Mouse (Mus musculus): ENCODE data around the gene 4930572O03Rik. TPM values are rescaled to one million over a fixed set of nuclear protein-coding genes. Genes with fewer than 3 reads are reported as not detected.
"Not testable (repeated sequence)": the region's sequence is repeated elsewhere in the genome, so short reads cannot be mapped to it uniquely, and the experiment has no call there.

The 4930572O03Rik gene
- polyA plus RNA-seq, 1 experiment from 2014 or later = not detected

DNA sequence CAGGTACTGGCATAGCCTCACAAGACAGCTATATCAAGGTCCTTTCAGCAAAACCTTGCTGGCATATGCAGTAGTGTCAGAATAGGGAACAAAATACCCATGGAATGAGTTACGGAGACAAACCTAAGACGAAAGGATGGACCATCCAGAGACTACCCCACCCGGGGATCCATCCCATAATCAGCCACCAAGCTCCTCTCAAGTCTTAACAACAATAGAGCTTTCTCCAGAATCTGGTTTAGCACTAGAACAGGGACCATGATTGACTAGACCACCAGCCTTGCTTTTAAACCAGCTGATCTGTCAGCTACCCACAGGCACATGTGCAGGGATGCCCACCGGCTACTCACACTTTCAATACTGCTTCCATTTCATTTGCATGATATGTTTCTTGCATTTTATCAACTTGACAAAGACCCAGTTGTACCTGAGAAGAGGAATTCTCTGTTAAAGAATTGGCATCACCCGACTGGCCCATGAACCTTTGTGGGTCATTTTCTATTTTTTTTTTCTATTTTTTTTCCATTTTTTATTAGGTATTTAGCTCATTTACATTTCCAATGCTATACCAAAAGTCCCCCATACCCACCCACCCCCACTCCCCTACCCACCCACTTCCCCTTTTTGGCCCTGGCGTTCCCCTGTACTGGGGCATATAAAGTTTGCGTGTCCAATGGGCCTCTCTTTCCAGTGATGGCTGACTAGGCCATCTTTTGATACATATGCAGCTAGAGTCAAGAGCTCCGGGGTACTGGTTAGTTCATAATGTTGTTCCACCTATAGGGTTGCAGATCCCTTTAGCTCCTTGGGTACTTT is 17.8 kb upstream of the 4930572O03Rik start:
- H3K9me3 ChIP-seq (replicated peaks) = peaks cover 14% of the 10 kb centered on the region
- H3K27ac ChIP-seq; H3K4me3 ChIP-seq (replicated peaks); H3K27me3 ChIP-seq; H3K36me3 ChIP-seq; H3K9ac ChIP-seq; H3K4me1 ChIP-seq; H3K4me2 ChIP-seq: not testable (repeated sequence)
- 92% methylated on average over 5 of the region's 8 CpGs for whole genome bisulfite sequencing
- peak; percentile 71 for ATAC-seq (replicated peaks; ENCODE audit: low FRiP score)

- not testable (repeated sequence) for ATAC-seq (replicated peaks; ENCODE audit: low FRiP score); H3K27me3 ChIP-seq; H3K36me3 ChIP-seq; H3K4me2 ChIP-seq; H3K27ac ChIP-seq; H3K4me3 ChIP-seq (replicated peaks); H3K4me1 ChIP-seq; H3K9ac ChIP-seq
- WGBS = 78% methylated on average over 2 of the region's 2 CpGs
- H3K9me3 ChIP-seq (replicated peaks) = peaks cover 11% of the 10 kb centered on the region
These were observed 17.1 kb upstream of the 4930572O03Rik start for GRCm38 (mm10) chr5:15673989-15674388.

DNA sequence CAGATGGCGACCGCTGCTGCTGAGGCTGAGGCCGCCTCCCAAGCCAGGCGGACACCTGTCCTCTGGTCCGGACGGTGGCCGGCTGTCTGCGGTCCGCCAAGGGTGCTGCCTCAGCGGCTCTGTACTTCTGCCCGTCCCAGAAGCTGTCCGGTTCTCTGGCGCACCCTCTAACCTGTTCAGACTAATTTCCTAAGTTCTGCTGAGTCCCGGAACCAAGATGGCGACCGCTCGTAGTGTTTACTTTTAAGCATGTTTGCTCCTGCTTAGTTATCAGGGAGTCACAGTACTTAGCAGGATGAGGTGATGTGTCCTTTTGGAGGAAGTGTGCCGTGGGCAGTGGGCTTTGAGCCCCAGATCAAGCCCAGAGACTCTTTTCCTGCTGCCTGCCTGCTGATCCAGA is 13.9 kb upstream of the 4930572O03Rik start:
- not testable (repeated sequence) for H3K9ac ChIP-seq; H3K27ac ChIP-seq; H3K4me3 ChIP-seq (replicated peaks); H3K27me3 ChIP-seq; H3K9me3 ChIP-seq (replicated peaks); H3K4me1 ChIP-seq; H3K36me3 ChIP-seq; H3K4me2 ChIP-seq
- 89% methylated on average over 18 of the region's 18 CpGs for WGBS
- ATAC-seq (replicated peaks; ENCODE audit: low FRiP score) = 0 out of 2 replicates have a peak, but pooled peaks have one; percentile 43

DNA sequence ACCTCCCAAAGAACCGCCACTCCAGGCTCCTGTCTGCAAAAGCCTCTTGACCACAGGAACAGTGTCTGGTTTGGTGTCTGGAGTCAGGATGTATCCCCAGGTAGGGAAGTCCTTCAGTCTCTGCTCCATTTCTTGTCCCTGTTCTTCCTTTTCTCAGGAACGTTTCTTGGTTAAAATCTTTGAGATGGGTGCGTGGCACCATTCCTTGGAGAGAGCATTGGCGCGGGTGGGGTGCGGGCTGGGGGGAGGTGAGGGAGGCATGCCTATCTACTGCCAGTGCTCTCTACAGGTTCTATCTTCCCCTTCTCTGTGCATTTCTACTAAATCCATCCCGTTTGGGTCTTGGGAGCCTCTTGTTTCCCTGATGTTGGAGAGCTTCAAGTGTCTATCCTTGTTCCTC is 7.0 kb upstream of the 4930572O03Rik start:
- WGBS = 75% methylated on average over 7 of the region's 7 CpGs
- not testable (repeated sequence) for H3K9ac ChIP-seq; H3K36me3 ChIP-seq; H3K27ac ChIP-seq; ATAC-seq (replicated peaks; ENCODE audit: low FRiP score); H3K4me1 ChIP-seq; H3K9me3 ChIP-seq (replicated peaks); H3K4me2 ChIP-seq; H3K27me3 ChIP-seq; H3K4me3 ChIP-seq (replicated peaks)

- ATAC-seq (replicated peaks; ENCODE audit: low FRiP score); H3K36me3 ChIP-seq; H3K4me2 ChIP-seq; H3K27ac ChIP-seq; H3K9me3 ChIP-seq (replicated peaks); H3K4me3 ChIP-seq (replicated peaks); H3K9ac ChIP-seq; H3K4me1 ChIP-seq; H3K27me3 ChIP-seq: not testable (repeated sequence)
- WGBS = 71% methylated on average over 2 of the region's 2 CpGs
These were observed 4.5 kb downstream of the 4930572O03Rik start for GRCm38 (mm10) chr5:15652334-15652733.

GRCm38 (mm10) chr5:15645707-15646106 is 11.2 kb downstream of the 4930572O03Rik start:
- H3K4me3 ChIP-seq (replicated peaks); H3K27ac ChIP-seq; ATAC-seq (replicated peaks; ENCODE audit: low FRiP score); H3K27me3 ChIP-seq; H3K9me3 ChIP-seq (replicated peaks); H3K4me1 ChIP-seq; H3K36me3 ChIP-seq; H3K4me2 ChIP-seq; H3K9ac ChIP-seq: not testable (repeated sequence)
- WGBS = 29% methylated on average over 6 of the region's 6 CpGs

DNA sequence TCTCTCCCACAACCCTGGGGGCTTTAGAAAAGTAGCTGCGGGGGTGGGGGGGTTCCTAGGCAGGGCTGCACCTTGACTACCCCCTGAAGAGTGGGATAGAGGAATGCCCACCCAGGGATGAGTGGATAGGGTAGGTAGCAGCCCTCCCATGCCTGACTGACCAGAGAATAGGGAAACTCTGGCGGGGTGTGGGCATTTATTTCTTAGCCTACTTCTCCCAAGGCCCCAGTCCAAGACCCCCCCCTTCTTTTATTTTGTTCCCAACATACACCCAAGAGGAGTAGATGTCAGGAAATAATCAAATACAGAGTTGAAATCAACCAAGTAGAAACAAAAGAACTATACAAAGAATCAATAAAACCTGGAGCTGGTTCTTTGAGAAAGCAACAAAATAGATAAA is 19.2 kb downstream of the 4930572O03Rik start:
- WGBS = 68% methylated on average over 2 of the region's 2 CpGs
- not testable (repeated sequence) for H3K4me1 ChIP-seq; H3K9ac ChIP-seq; H3K4me2 ChIP-seq; H3K4me3 ChIP-seq (replicated peaks); H3K27ac ChIP-seq; H3K27me3 ChIP-seq; H3K36me3 ChIP-seq
- ATAC-seq (replicated peaks; ENCODE audit: low FRiP score) = peak; percentile 77; the same call in 1 of the 2 replicates
- peaks cover 14% of the 10 kb centered on the region for H3K9me3 ChIP-seq (replicated peaks)

- H3K9me3 ChIP-seq (replicated peaks); H3K27me3 ChIP-seq; H3K4me1 ChIP-seq; H3K4me2 ChIP-seq; H3K4me3 ChIP-seq (replicated peaks); H3K9ac ChIP-seq; ATAC-seq (replicated peaks; ENCODE audit: low FRiP score); H3K27ac ChIP-seq; H3K36me3 ChIP-seq: not testable (repeated sequence)
- WGBS = 36% methylated on average over 5 of the region's 5 CpGs
These were observed 26.8 kb downstream of the 4930572O03Rik start for GRCm38 (mm10) chr5:15630068-15630467.

GRCm38 (mm10) chr5:15628136-15628535 is 28.7 kb downstream of the 4930572O03Rik start:
- not testable (repeated sequence) for H3K9me3 ChIP-seq (replicated peaks); H3K4me1 ChIP-seq; H3K27me3 ChIP-seq; H3K4me2 ChIP-seq; H3K9ac ChIP-seq; H3K27ac ChIP-seq; H3K36me3 ChIP-seq; H3K4me3 ChIP-seq (replicated peaks); ATAC-seq (replicated peaks; ENCODE audit: low FRiP score)
- 21% methylated on average over 1 of the region's 1 CpGs for WGBS

GRCm38 (mm10) chr5:15618764-15619163 is 38.1 kb downstream of the 4930572O03Rik start, which contains the start of gene Speer4d:
Gene Speer4d (plus strand): TSS chr5:15619064.
- not testable (repeated sequence) for H3K4me1 ChIP-seq; H3K27ac ChIP-seq; ATAC-seq (replicated peaks; ENCODE audit: low FRiP score); H3K4me3 ChIP-seq (replicated peaks); H3K9me3 ChIP-seq (replicated peaks); H3K4me2 ChIP-seq; H3K9ac ChIP-seq; H3K27me3 ChIP-seq; H3K36me3 ChIP-seq
- WGBS = 69% methylated on average over 1 of the region's 1 CpGs

GRCm38 (mm10) chr5:15616195-15616594 is 40.7 kb downstream of the 4930572O03Rik start:
- not testable (repeated sequence) for H3K4me1 ChIP-seq; H3K9ac ChIP-seq; H3K9me3 ChIP-seq (replicated peaks); ATAC-seq (replicated peaks; ENCODE audit: low FRiP score); H3K27ac ChIP-seq; H3K4me3 ChIP-seq (replicated peaks); H3K4me2 ChIP-seq; H3K36me3 ChIP-seq; H3K27me3 ChIP-seq
- WGBS = 77% methylated on average over 3 of the region's 3 CpGs

- not testable (repeated sequence) for H3K36me3 ChIP-seq; H3K9ac ChIP-seq; H3K4me2 ChIP-seq; ATAC-seq (replicated peaks; ENCODE audit: low FRiP score); H3K4me3 ChIP-seq (replicated peaks); H3K27me3 ChIP-seq; H3K4me1 ChIP-seq; H3K9me3 ChIP-seq (replicated peaks); H3K27ac ChIP-seq
- 5% methylated on average over 1 of the region's 1 CpGs for WGBS
These were observed 46.2 kb downstream of the 4930572O03Rik start for GRCm38 (mm10) chr5:15610695-15611094.

DNA sequence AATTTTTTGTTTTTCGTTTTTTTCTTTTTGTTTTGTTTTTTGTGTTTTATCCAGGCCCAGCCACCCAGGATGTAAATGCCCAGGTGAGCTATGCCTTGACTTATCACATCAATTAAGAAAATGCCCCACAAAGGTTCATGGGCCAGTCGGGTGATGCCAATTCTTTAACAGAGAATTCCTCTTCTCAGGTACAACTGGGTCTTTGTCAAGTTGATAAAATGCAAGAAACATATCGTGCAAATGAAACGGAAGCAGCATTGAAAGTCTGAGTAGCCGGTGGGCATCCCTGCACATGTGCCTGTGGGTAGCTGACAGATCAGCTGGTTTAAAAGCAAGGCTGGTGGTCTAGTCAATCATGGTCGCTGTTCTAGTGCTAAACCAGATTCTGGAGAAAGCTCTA is 50.2 kb downstream of the 4930572O03Rik start:
- ATAC-seq (replicated peaks; ENCODE audit: low FRiP score) = peak; percentile 76

More for the DNA sequence above, 50.2 kb downstream of the 4930572O03Rik start:
- H3K36me3 ChIP-seq; H3K4me2 ChIP-seq; H3K4me1 ChIP-seq; H3K27me3 ChIP-seq; H3K27ac ChIP-seq; H3K9ac ChIP-seq; H3K4me3 ChIP-seq (replicated peaks): not testable (repeated sequence)
- 62% methylated on average over 6 of the region's 6 CpGs for WGBS
- peaks cover 15% of the 10 kb centered on the region for H3K9me3 ChIP-seq (replicated peaks)

Data from kidney, embryonic 15.5 days (tissue).